Mouse (Mus musculus): ENCODE results near the gene Pcbp4.

GRCm38 (mm10) chr9:106442680-106443079 is 10.4 kb upstream of the Pcbp4 start:
- TF ChIP-seq GATA1 (IDR thresholded peaks at IDR 0.05; ENCODE audit: borderline replicate concordance, low read length): no peak
- no peak for TF ChIP-seq FLI1 (IDR thresholded peaks at IDR 0.05; ENCODE audit: low read length)

Measured in megakaryocyte, embryonic 14.5 days (primary cell).